Mouse (Mus musculus): ENCODE data around the gene Il12a. TPM values are rescaled to one million over a fixed set of nuclear protein-coding genes. Genes with fewer than 3 reads are reported as not detected.

The Il12a gene
- polyA plus RNA-seq, 1 experiment from 2014 or later = not detected

Other genes with a start within 250 kb of the Il12a start
- 0.78 and 0.87 TPM in 2 replicates for gene 1110032F04Rik, start 178.9 kb downstream of the Il12a start, polyA plus RNA-seq (2015; fragmentation: Nextera tagmentation; extraction: Ambion mirVana)

Measured in intestine, embryonic 15.5 days (tissue).